In genomic region chr12:111732921-111733320, GRCm38 (mm10) we compare ENCODE assay signal across 9 mouse cellular contexts. TPM values are rescaled to one million over a fixed set of nuclear protein-coding genes. Genes with fewer than 3 reads are reported as not detected.
DNase-seq lines count a peak whose midpoint lies in the region; ATAC-seq lines count a peak whose summit lies in the region.
"Had no signal": no experiment of that assay in that cellular context is flagged by ENCODE, and none has a peak within 500 bp of the region (broad histone marks: within the 10 kb centered on the region; RNA-seq: fewer than 3 reads in every experiment).

No protein-coding gene starts in this region.

- H3K4me2 ChIP-seq in embryonic facial prominence, embryonic 12.5 days (replicated peaks): 0 out of 2 replicates have a peak overlapping the region, but pooled peaks have one; percentile 26
- no peak overlapping the region for H3K4me2 ChIP-seq in hindbrain, embryonic 14.5 days (replicated peaks)
- no peak overlapping the region for H3K4me2 ChIP-seq in midbrain, embryonic 11.5 days

- 60% methylated on average over 5 of the region's 5 CpGs for WGBS in heart, embryonic 10.5 days
- 58% methylated on average over 5 of the region's 5 CpGs for WGBS in embryonic facial prominence, embryonic 12.5 days
- 63% methylated on average over 5 of the region's 5 CpGs for WGBS in hindbrain, embryonic 14.5 days
- 54% methylated on average over 5 of the region's 5 CpGs for WGBS in midbrain, embryonic 11.5 days

- intact Hi-C loops in heart, postnatal 10 days (cut with DNase I): loop anchor here (1.0 to 5.0 kb wide), 3 partner anchors 36 to 81 kb away; no protein-coding TSS in a partner anchor

- peak overlapping the region; percentile 63; the same call in 1 of the 2 replicates for H3K27ac ChIP-seq in heart, embryonic 10.5 days
- no peak overlapping the region for H3K27ac ChIP-seq in embryonic facial prominence, embryonic 12.5 days
- no peak overlapping the region for H3K27ac ChIP-seq in hindbrain, embryonic 14.5 days
- no peak overlapping the region for H3K27ac ChIP-seq in midbrain, embryonic 11.5 days (ENCODE audit: low read depth, low read length)

- DNase-seq in heart, embryonic 10.5 days (ENCODE audit: low spot score): no peak
- DNase-seq in heart, postnatal 10 days: no peak
- DNase-seq in hindbrain, embryonic 14.5 days (ENCODE audit: low spot score): no peak
- DNase-seq in midbrain, embryonic 11.5 days (ENCODE audit: low spot score, missing footprints): no peak
- no peak for DNase-seq in adrenal gland, adult (ENCODE audit: inconsistent age in 2 of 2, low spot score in 1 of 2)
- DNase-seq in adipocyte (ENCODE audit: low spot score): no peak
- DNase-seq in adrenal gland, adult 2 months: no peak

- H3K4me3 ChIP-seq in heart, embryonic 10.5 days: no peak overlapping the region
- H3K4me3 ChIP-seq in embryonic facial prominence, embryonic 12.5 days: no peak overlapping the region
- no peak overlapping the region for H3K4me3 ChIP-seq in hindbrain, embryonic 14.5 days (replicated peaks; ENCODE audit: low read length)
- no peak overlapping the region for H3K4me3 ChIP-seq in midbrain, embryonic 11.5 days (ENCODE audit: low read depth, low read length)

- peaks cover 10% of the 10 kb centered on the region for H3K4me1 ChIP-seq in heart, embryonic 10.5 days
- peaks cover 6% of the 10 kb centered on the region; the same call in 1 of the 2 replicates for H3K4me1 ChIP-seq in embryonic facial prominence, embryonic 12.5 days
- no peaks in the 10 kb centered on the region; the same call in 1 of the 2 replicates for H3K4me1 ChIP-seq in hindbrain, embryonic 14.5 days (replicated peaks; ENCODE audit: control insufficient read depth, insufficient read depth, low read length)
- no peaks in the 10 kb centered on the region for H3K4me1 ChIP-seq in midbrain, embryonic 11.5 days (ENCODE audit: control insufficient read depth, insufficient read depth, low read length)

- H3K36me3 ChIP-seq in heart, embryonic 10.5 days: peaks cover 8% of the 10 kb centered on the region; the same call in 1 of the 2 replicates
- peaks cover 18% of the 10 kb centered on the region; the same call in 1 of the 2 replicates for H3K36me3 ChIP-seq in embryonic facial prominence, embryonic 12.5 days
- H3K36me3 ChIP-seq in hindbrain, embryonic 14.5 days (replicated peaks; ENCODE audit: control insufficient read depth, insufficient read depth): peaks cover 24% of the 10 kb centered on the region
- no peaks in the 10 kb centered on the region; the same call in 1 of the 2 replicates for H3K36me3 ChIP-seq in midbrain, embryonic 11.5 days (ENCODE audit: control insufficient read depth, insufficient read depth, low read length)

- peak; percentile 4; the same call in 1 of the 2 replicates for ATAC-seq in embryonic facial prominence, embryonic 12.5 days (ENCODE audit: insufficient number of reproducible peaks, insufficient read depth, low FRiP score, low TSS enrichment)
- ATAC-seq in hindbrain, embryonic 14.5 days (ENCODE audit: low FRiP score): peak; percentile 44; the same call in 1 of the 2 replicates
- ATAC-seq in midbrain, embryonic 11.5 days (ENCODE audit: low FRiP score): peak; percentile 46; the same call in 1 of the 2 replicates

- no peaks in the 10 kb centered on the region for H3K9me3 ChIP-seq in heart, embryonic 10.5 days
- no peaks in the 10 kb centered on the region for H3K9me3 ChIP-seq in embryonic facial prominence, embryonic 12.5 days
- no peaks in the 10 kb centered on the region for H3K9me3 ChIP-seq in hindbrain, embryonic 14.5 days (ENCODE audit: control insufficient read depth, low read length)
- H3K9me3 ChIP-seq in midbrain, embryonic 11.5 days (ENCODE audit: control insufficient read depth, low read length): no peaks in the 10 kb centered on the region

- no peak overlapping the region; the same call in 1 of the 2 replicates for H3K9ac ChIP-seq in embryonic facial prominence, embryonic 12.5 days
- H3K9ac ChIP-seq in hindbrain, embryonic 14.5 days: no peak overlapping the region
- peak overlapping the region; percentile 20; the same call in 1 of the 2 replicates for H3K9ac ChIP-seq in midbrain, embryonic 11.5 days (ENCODE audit: low read length)

- no peaks in the 10 kb centered on the region for H3K27me3 ChIP-seq in heart, embryonic 10.5 days (ENCODE audit: insufficient read depth, poor library complexity, severe bottlenecking)
- H3K27me3 ChIP-seq in embryonic facial prominence, embryonic 12.5 days: no peaks in the 10 kb centered on the region
- no peaks in the 10 kb centered on the region for H3K27me3 ChIP-seq in hindbrain, embryonic 14.5 days (ENCODE audit: control insufficient read depth, insufficient read depth, low read length)
- no peaks in the 10 kb centered on the region for H3K27me3 ChIP-seq in midbrain, embryonic 11.5 days (ENCODE audit: control insufficient read depth, insufficient read depth, low read length)
- H3K27me3 ChIP-seq: CH12.LX had no signal

RNA-seq across cellular contexts. Expression of gene Apopt1, which starts 19.9 kb away (rescaled TPM):
- polyA plus RNA-seq in heart, embryonic 10.5 days (2016; fragmentation: Nextera tagmentation; extraction: Ambion mirVana): 53.3 and 55.2 TPM in 2 replicates
- total RNA-seq in heart, postnatal 10 days (2021): 10 to 100 TPM; 39.6 to 41.5 TPM
- 53.0 and 59.7 TPM in 2 replicates for polyA plus RNA-seq in embryonic facial prominence, embryonic 12.5 days (2016; fragmentation: Nextera tagmentation; extraction: Ambion mirVana)
- polyA plus RNA-seq in hindbrain, embryonic 14.5 days (2014; fragmentation: Nextera tagmentation; extraction: Ambion mirVana): 48.2 and 61.4 TPM in 2 replicates
- polyA plus RNA-seq in midbrain, embryonic 11.5 days (2014; fragmentation: Nextera tagmentation; extraction: Ambion mirVana): 50.8 and 54.7 TPM in 2 replicates
- total RNA-seq in adrenal gland, adult 2 months (2021): 10 to 100 TPM; 67.7 to 70.0 TPM
- 191 and 279 TPM in 2 replicates for polyA plus RNA-seq in adrenal gland, adult 2 months (2012; rRNA removed)

RNA-seq across cellular contexts. Expression of gene Bag5, which starts 19.9 kb away (rescaled TPM):
- polyA plus RNA-seq in heart, embryonic 10.5 days (2016; fragmentation: Nextera tagmentation; extraction: Ambion mirVana): 43.7 and 47.7 TPM in 2 replicates
- 10 to 100 TPM; 29.1 to 32.7 TPM for total RNA-seq in heart, postnatal 10 days (2021)
- 59.7 and 61.3 TPM in 2 replicates for polyA plus RNA-seq in embryonic facial prominence, embryonic 12.5 days (2016; fragmentation: Nextera tagmentation; extraction: Ambion mirVana)
- 65.5 and 71.6 TPM in 2 replicates for polyA plus RNA-seq in hindbrain, embryonic 14.5 days (2014; fragmentation: Nextera tagmentation; extraction: Ambion mirVana)
- polyA plus RNA-seq in midbrain, embryonic 11.5 days (2014; fragmentation: Nextera tagmentation; extraction: Ambion mirVana): 62.2 and 64.1 TPM in 2 replicates
- total RNA-seq in adrenal gland, adult 2 months (2021): 10 to 100 TPM; 32.5 to 37.7 TPM
- 8.0 and 12.0 TPM in 2 replicates for polyA plus RNA-seq in adrenal gland, adult 2 months (2012; rRNA removed)

RNA-seq across cellular contexts. Expression of gene Klc1, which starts 25.7 kb away (rescaled TPM):
- polyA plus RNA-seq in heart, embryonic 10.5 days (2016; fragmentation: Nextera tagmentation; extraction: Ambion mirVana): 109 and 116 TPM in 2 replicates
- total RNA-seq in heart, postnatal 10 days (2021): 100 to 1,000 TPM; 151 to 166 TPM
- polyA plus RNA-seq in embryonic facial prominence, embryonic 12.5 days (2016; fragmentation: Nextera tagmentation; extraction: Ambion mirVana): 149 and 157 TPM in 2 replicates
- polyA plus RNA-seq in hindbrain, embryonic 14.5 days (2014; fragmentation: Nextera tagmentation; extraction: Ambion mirVana): 586 and 635 TPM in 2 replicates
- 282 and 288 TPM in 2 replicates for polyA plus RNA-seq in midbrain, embryonic 11.5 days (2014; fragmentation: Nextera tagmentation; extraction: Ambion mirVana)
- 100 to 1,000 TPM in 1 of 2 experiments, 10 to 100 TPM in 1; 87.7 to 107 TPM for total RNA-seq in adrenal gland, adult 2 months (2021)
- 61.6 and 71.6 TPM in 2 replicates for polyA plus RNA-seq in adrenal gland, adult 2 months (2012; rRNA removed)

RNA-seq across cellular contexts. Expression of gene Trmt61a, which starts 55.0 kb away (rescaled TPM):
- 12.7 and 18.9 TPM in 2 replicates for polyA plus RNA-seq in heart, embryonic 10.5 days (2016; fragmentation: Nextera tagmentation; extraction: Ambion mirVana)
- 1 to 10 TPM; 6.4 to 8.3 TPM for total RNA-seq in heart, postnatal 10 days (2021)
- 13.3 and 15.1 TPM in 2 replicates for polyA plus RNA-seq in embryonic facial prominence, embryonic 12.5 days (2016; fragmentation: Nextera tagmentation; extraction: Ambion mirVana)
- 6.1 and 7.2 TPM in 2 replicates for polyA plus RNA-seq in hindbrain, embryonic 14.5 days (2014; fragmentation: Nextera tagmentation; extraction: Ambion mirVana)
- 5.5 and 6.0 TPM in 2 replicates for polyA plus RNA-seq in midbrain, embryonic 11.5 days (2014; fragmentation: Nextera tagmentation; extraction: Ambion mirVana)
- 10 to 100 TPM; 13.7 to 15.8 TPM for total RNA-seq in adrenal gland, adult 2 months (2021)
- 74.9 and 79.6 TPM in 2 replicates for polyA plus RNA-seq in adrenal gland, adult 2 months (2012; rRNA removed)
